Mouse (Mus musculus) left cerebral cortex, postnatal 25 days (tissue): ENCODE measurements at regions not wholly inside any gene's neighbourhood (a gene's known extent, or its start where the extent isn't known, plus 50 kb on each side); places are given as distances from the start of the nearest gene placed in this dataset.
"Not testable (repeated sequence)": the region's sequence is repeated elsewhere in the genome, so short reads cannot be mapped to it uniquely, and the experiment has no call there.

ENCODE experiments used
- DNase-seq, 2 experiments: peaks; one replicate each; pipeline ENCODE4 v3.0.0; 2022; ENCODE audit warnings: low spot score in 2 of 2, mixed read lengths in 1 of 2
- intact Hi-C: fragments of 180-260 bp; cut with DNase I; formaldehyde crosslinking; loops from one replicate; pipeline ENCODE4 v1.15.1; 2025

GRCm38 (mm10) chr12:112293105-112293504 is 147.1 kb downstream of the Kif26a start:
- DNase-seq, result no peak
- intact Hi-C loops, result no loop called here

GRCm38 (mm10) chr12:112295337-112295941 is 149.4 kb downstream of the Kif26a start:
- intact Hi-C loops, result no loop called here
- DNase-seq, result no peak

GRCm38 (mm10) chr12:112298521-112298920 is 152.5 kb downstream of the Kif26a start:
- no peak for DNase-seq
- intact Hi-C loops, result no loop called here

- DNase-seq, result no peak
- intact Hi-C loops, result no loop called here
Measured at GRCm38 (mm10) chr12:112299089-112299488, 153.1 kb downstream of the Kif26a start.

GRCm38 (mm10) chr12:112299603-112300002 is 153.6 kb downstream of the Kif26a start:
- intact Hi-C loops, result no loop called here

GRCm38 (mm10) chr12:112300125-112300524 is 154.1 kb downstream of the Kif26a start:
- DNase-seq, result no peak
- intact Hi-C loops, result no loop called here

More at GRCm38 (mm10) chr12:112299603-112300002, 153.6 kb downstream of the Kif26a start:
- DNase-seq, result no peak

GRCm38 (mm10) chr12:112301411-112301891 is 155.4 kb downstream of the Kif26a start:
- intact Hi-C loops, result no loop called here
- DNase-seq, result no peak

GRCm38 (mm10) chr12:112301929-112302328 is 155.9 kb downstream of the Kif26a start:
- DNase-seq, result no peak
- intact Hi-C loops, result no loop called here

GRCm38 (mm10) chr12:112306208-112306607 is 160.2 kb downstream of the Kif26a start:
- intact Hi-C loops, result no loop called here
- peak; percentile 23 to 52 for DNase-seq

GRCm38 (mm10) chr12:112308016-112308415 is 162.0 kb downstream of the Kif26a start:
- intact Hi-C loops, result no loop called here
- DNase-seq, result no peak

- intact Hi-C loops, result not testable (repeated sequence)
Measured at GRCm38 (mm10) chr12:112309096-112309495, 163.1 kb downstream of the Kif26a start.

GRCm38 (mm10) chr12:112309781-112310180 is 163.8 kb downstream of the Kif26a start:
- DNase-seq, result no peak
- intact Hi-C loops, result no loop called here

More at GRCm38 (mm10) chr12:112309096-112309495, 163.1 kb downstream of the Kif26a start:
- not testable (repeated sequence) for DNase-seq

- DNase-seq, result no peak
- intact Hi-C loops, result no loop called here
Measured at GRCm38 (mm10) chr12:112310661-112311060, 164.7 kb downstream of the Kif26a start.

GRCm38 (mm10) chr12:112314781-112315180 is 168.8 kb downstream of the Kif26a start:
- DNase-seq, result no peak
- intact Hi-C loops, result no loop called here

- no peak for DNase-seq
- intact Hi-C loops, result no loop called here
Measured at GRCm38 (mm10) chr12:112317191-112317590, 171.2 kb downstream of the Kif26a start.

GRCm38 (mm10) chr12:112318461-112318860 is 170.8 kb upstream of the A530016L24Rik start:
- no peak for DNase-seq
- intact Hi-C loops, result no loop called here

- intact Hi-C loops, result no loop called here
- DNase-seq, result no peak
Measured at GRCm38 (mm10) chr12:112322196-112322595, 167.1 kb upstream of the A530016L24Rik start.

GRCm38 (mm10) chr12:112327411-112327810 is 161.8 kb upstream of the A530016L24Rik start:
- intact Hi-C loops, result no loop called here
- DNase-seq, result no peak

GRCm38 (mm10) chr12:112328809-112329575 is 160.3 kb upstream of the A530016L24Rik start:
- intact Hi-C loops, result no loop called here
- DNase-seq, result no peak

- DNase-seq, result peak; percentile 83 to 95
- intact Hi-C loops, result no loop called here
Measured at GRCm38 (mm10) chr12:112329701-112330301, 159.4 kb upstream of the A530016L24Rik start.

- intact Hi-C loops, result no loop called here
- DNase-seq, result no peak
Measured at GRCm38 (mm10) chr12:112330557-112330956, 158.7 kb upstream of the A530016L24Rik start.
